Mouse (Mus musculus) right cerebral cortex, postnatal 14 days (tissue): ENCODE results near the gene Rpgr.
A peak's percentile ranks its signal among the peaks of the same experiment; 100 is the strongest.

Experiments
- DNase-seq: peaks from one replicate; pipeline ENCODE4 v3.0.0; 2022

Rpgr gene

GRCm38 (mm10) chrX:10216410-10216949, at the start of gene Rpgr:
TSS of gene Rpgr (minus strand) at chrX:10216920.
- peak; percentile 84 for DNase-seq

GRCm38 (mm10) chrX:10258260-10258659, 41.5 kb upstream of the Rpgr start:
- no peak for DNase-seq

- DNase-seq, result no peak
Measured at GRCm38 (mm10) chrX:10257774-10258173, 41.1 kb upstream of the Rpgr start.

GRCm38 (mm10) chrX:10251852-10252504, 35.3 kb upstream of the Rpgr start, which contains the start of gene Otc:
TSS of gene Otc (plus strand) at chrX:10252305.
- no peak for DNase-seq

GRCm38 (mm10) chrX:10251357-10251756, 34.6 kb upstream of the Rpgr start:
- no peak for DNase-seq

- no peak for DNase-seq
Measured at GRCm38 (mm10) chrX:10243916-10244315, 27.2 kb upstream of the Rpgr start.

GRCm38 (mm10) chrX:10239515-10239914, 22.8 kb upstream of the Rpgr start:
- no peak for DNase-seq

GRCm38 (mm10) chrX:10234617-10235016, 17.9 kb upstream of the Rpgr start:
- DNase-seq, result no peak

GRCm38 (mm10) chrX:10233051-10233450, 16.3 kb upstream of the Rpgr start:
- DNase-seq, result no peak

- no peak for DNase-seq
Measured at GRCm38 (mm10) chrX:10219281-10219680, 2.6 kb upstream of the Rpgr start.

- no peak for DNase-seq
Measured at GRCm38 (mm10) chrX:10215972-10216371, 748 bp downstream of the Rpgr start.

- DNase-seq, result no peak
Measured at GRCm38 (mm10) chrX:10205937-10206336, 10.8 kb downstream of the Rpgr start.

GRCm38 (mm10) chrX:10201289-10201688, 15.4 kb downstream of the Rpgr start:
- peak; percentile 37 for DNase-seq

- no peak for DNase-seq
Measured at GRCm38 (mm10) chrX:10152390-10152789, 64.3 kb downstream of the Rpgr start.

- DNase-seq, result no peak
Measured at GRCm38 (mm10) chrX:10117065-10117719, 99.5 kb downstream of the Rpgr start, which contains the start of gene Srpx. TSS of gene Srpx (minus strand) at chrX:10117709.

GRCm38 (mm10) chrX:10115780-10116179, 100.9 kb downstream of the Rpgr start:
- no peak for DNase-seq

- no peak for DNase-seq
Measured at GRCm38 (mm10) chrX:10110736-10111135, 106.0 kb downstream of the Rpgr start.

- no peak for DNase-seq
Measured at GRCm38 (mm10) chrX:10108558-10108957, 108.2 kb downstream of the Rpgr start.

GRCm38 (mm10) chrX:10105475-10105874, 111.2 kb downstream of the Rpgr start:
- DNase-seq, result no peak

- DNase-seq, result no peak
Measured at GRCm38 (mm10) chrX:10102739-10103138, 114.0 kb downstream of the Rpgr start.

GRCm38 (mm10) chrX:10095797-10096196, 120.9 kb downstream of the Rpgr start:
- no peak for DNase-seq

GRCm38 (mm10) chrX:10080385-10080784, 136.3 kb downstream of the Rpgr start:
- DNase-seq, result no peak

- no peak for DNase-seq
Measured at GRCm38 (mm10) chrX:10079981-10080380, 136.7 kb downstream of the Rpgr start.

- no peak for DNase-seq
Measured at GRCm38 (mm10) chrX:10073966-10074365, 142.8 kb downstream of the Rpgr start.
